Mouse (Mus musculus): ENCODE data around the gene Hsp90ab1.
A peak's percentile ranks its signal among the peaks of the same experiment; 100 is the strongest.

The Hsp90ab1 gene

GRCm38 (mm10) chr17:45580958-45581477 lies 7.9 kb upstream of the Hsp90ab1 start:
- DNase-seq (ENCODE audit: low spot score in 2 of 2) = no peak

GRCm38 (mm10) chr17:45579554-45579953 lies 6.5 kb upstream of the Hsp90ab1 start:
- DNase-seq (ENCODE audit: low spot score in 2 of 2) = no peak

- DNase-seq (ENCODE audit: low spot score in 2 of 2) = no peak
Measured at GRCm38 (mm10) chr17:45578843-45579242, 5.8 kb upstream of the Hsp90ab1 start.

GRCm38 (mm10) chr17:45578242-45578641 lies 5.2 kb upstream of the Hsp90ab1 start:
- DNase-seq (ENCODE audit: low spot score in 2 of 2) = no peak

GRCm38 (mm10) chr17:45575123-45575897 lies 2.2 kb upstream of the Hsp90ab1 start:
- no peak for DNase-seq (ENCODE audit: low spot score in 2 of 2)

GRCm38 (mm10) chr17:45574129-45574761 lies 1.2 kb upstream of the Hsp90ab1 start:
- peak in 1 of 2 experiments; percentile 72 for DNase-seq (ENCODE audit: low spot score in 2 of 2)

GRCm38 (mm10) chr17:45573780-45574123 lies 681 bp upstream of the Hsp90ab1 start:
- DNase-seq (ENCODE audit: low spot score in 2 of 2) = peak; percentile 93 to 95

GRCm38 (mm10) chr17:45572103-45573086 lies 676 bp downstream of the Hsp90ab1 start:
- peak; percentile 62 to 80 for DNase-seq (ENCODE audit: low spot score in 2 of 2)

- DNase-seq (ENCODE audit: low spot score in 2 of 2) = no peak
Measured at GRCm38 (mm10) chr17:45569999-45570398, 3.1 kb downstream of the Hsp90ab1 start.

GRCm38 (mm10) chr17:45568990-45569389 lies 4.1 kb downstream of the Hsp90ab1 start:
- no peak for DNase-seq (ENCODE audit: low spot score in 2 of 2)

- no peak for DNase-seq (ENCODE audit: low spot score in 2 of 2)
Measured at GRCm38 (mm10) chr17:45567162-45567601, 5.9 kb downstream of the Hsp90ab1 start.

GRCm38 (mm10) chr17:45566360-45567161 lies 6.5 kb downstream of the Hsp90ab1 start:
- DNase-seq (ENCODE audit: low spot score in 2 of 2) = no peak

GRCm38 (mm10) chr17:45566031-45566359 lies 7.1 kb downstream of the Hsp90ab1 start:
- DNase-seq (ENCODE audit: low spot score in 2 of 2) = no peak

GRCm38 (mm10) chr17:45565103-45565502 lies 8.0 kb downstream of the Hsp90ab1 start:
- no peak for DNase-seq (ENCODE audit: low spot score in 2 of 2)

- no peak for DNase-seq (ENCODE audit: low spot score in 2 of 2)
Measured at GRCm38 (mm10) chr17:45564531-45565084, 8.5 kb downstream of the Hsp90ab1 start.

- DNase-seq (ENCODE audit: low spot score in 2 of 2) = peak; percentile 91 to 94
Measured at GRCm38 (mm10) chr17:45563655-45564530, 9.2 kb downstream of the Hsp90ab1 start, which contains the start of gene Slc35b2. Slc35b2 (plus strand) TSS chr17:45563874.

GRCm38 (mm10) chr17:45563216-45563615 lies 9.9 kb downstream of the Hsp90ab1 start:
- no peak for DNase-seq (ENCODE audit: low spot score in 2 of 2)

GRCm38 (mm10) chr17:45559732-45560525 lies 13.1 kb downstream of the Hsp90ab1 start:
- DNase-seq (ENCODE audit: low spot score in 2 of 2) = no peak
